Mouse (Mus musculus) heart, postnatal 0 days (tissue): Measurements from ENCODE around the gene Rabgap1l. TPM values are rescaled to one million over a fixed set of nuclear protein-coding genes. Genes with fewer than 3 reads are reported as not detected.

ENCODE experiments used
- ATAC-seq: fragments of 200-750 bp; cut with Nextera tagmentation; 2 replicates; pipeline ENCODE4 v1.8.0; 2017; ENCODE audit warnings: low read depth, moderate number of reproducible peaks, moderate library complexity; ENCODE audit not compliant: insufficient read depth
- DNase-seq: peaks from one replicate; pipeline ENCODE4 v3.0.0-alpha.2; 2016; ENCODE audit warnings: low spot score
- H3K27ac ChIP-seq: fragments of 300-500 bp; sonication (generic); 2 replicates; pipeline ENCODE4 v1.5.1; 2014; ENCODE audit warnings: low read depth, mild to moderate bottlenecking
- H3K27me3 ChIP-seq: fragments of 300-500 bp; sonication (generic); 2 replicates; pipeline ENCODE4 v1.6.1; 2014; ENCODE audit warnings: low read length, mixed read lengths; ENCODE audit not compliant: control insufficient read depth, insufficient read depth
- H3K36me3 ChIP-seq: fragments of 300-500 bp; sonication (generic); replicated peaks from 2 replicates; pipeline ENCODE4 v1.6.1; 2014; ENCODE audit warnings: low read length, mixed read lengths; ENCODE audit not compliant: control insufficient read depth, insufficient read depth
- H3K4me1 ChIP-seq: fragments of 300-500 bp; sonication (generic); 2 replicates; pipeline ENCODE4 v1.6.1; 2014; ENCODE audit warnings: antibody characterized with exemption; ENCODE audit not compliant: control insufficient read depth, insufficient read depth
- H3K4me2 ChIP-seq: fragments of 300-500 bp; sonication (generic); 2 replicates; pipeline ENCODE4 v1.6.1; 2014; ENCODE audit warnings: low read depth, mild to moderate bottlenecking, low read length, moderate library complexity
- H3K4me3 ChIP-seq: fragments of 300-500 bp; sonication (generic); 2 replicates; pipeline ENCODE4 v1.5.1; 2014; ENCODE audit warnings: low read depth, low read length
- H3K9ac ChIP-seq: fragments of 300-500 bp; sonication (generic); replicated peaks from 2 replicates; pipeline ENCODE4 v1.6.1; 2014; ENCODE audit warnings: low read depth, low read length, mixed read lengths
- H3K9me3 ChIP-seq: fragments of 300-500 bp; sonication (generic); replicated peaks from 2 replicates; pipeline ENCODE4 v1.6.1; 2016; ENCODE audit warnings: low read length; ENCODE audit not compliant: control insufficient read depth
- CTCF ChIP-seq: IDR thresholded peaks from 2 replicates; pipeline ENCODE4 v1.5.1; 2016; ENCODE audit warnings: antibody characterized with exemption, control low read depth, low read depth
- EP300 ChIP-seq: IDR thresholded peaks from 2 replicates; pipeline ENCODE4 v1.6.1; 2016; ENCODE audit warnings: antibody characterized with exemption, low read depth
- WGBS: fragments of 180-500 bp; shearing (Covaris S2); extraction: QIAGEN DNeasy Blood & Tissue Kit; methylation state at CpG from one replicate; pipeline ENCODE4 v1.1.7; 2014; 5-methylcytosine and 5-hydroxymethylcytosine counted together
- polyA plus RNA-seq: library from polyadenylated mRNA; unstranded; fragments of >200 nt; fragmentation: Nextera tagmentation; extraction: Ambion mirVana; gene quantifications from 2 replicates; pipeline ENCODE4 v1.2.1, GENCODE M21; 2015
- total RNA-seq: library from RNA; depleted of rRNA; stranded (reverse); fragments of >200 nt; gene quantifications from 2 replicates; pipeline ENCODE4 v1.2.3, GENCODE M21; 2014; ENCODE audit warnings: low replicate concordance

Rabgap1l gene
- total and polyA plus RNA-seq, 2 experiments from 2014 or later = 71.4 to 123 TPM

- no peak overlapping the region for H3K4me3 ChIP-seq
Observed at GRCm38 (mm10) chr1:160353732-160354455, 439.1 kb downstream of the Rabgap1l start.

GRCm38 (mm10) chr1:160352309-160352708 is 440.7 kb downstream of the Rabgap1l start:
- H3K4me3 ChIP-seq = peak overlapping the region; percentile 46

More at GRCm38 (mm10) chr1:160353732-160354455, 439.1 kb downstream of the Rabgap1l start:
- 0 out of 2 replicates have a peak, but pooled peaks cover 5% of the 10 kb centered on the region for H3K4me1 ChIP-seq
- no peak overlapping the region for H3K4me2 ChIP-seq
- no peaks in the 10 kb centered on the region for H3K27me3 ChIP-seq
- no peak overlapping the region for H3K27ac ChIP-seq
- no peaks in the 10 kb centered on the region for H3K9me3 ChIP-seq
- WGBS = 81% methylated on average over 6 of the region's 6 CpGs
- H3K9ac ChIP-seq = no peak overlapping the region
- ATAC-seq (no peak), DNase-seq (no peak)
- TF ChIP-seq CTCF (no peak), EP300 (no peak)
- no peaks in the 10 kb centered on the region for H3K36me3 ChIP-seq

GRCm38 (mm10) chr1:160351880-160352234 is 441.2 kb downstream of the Rabgap1l start:
- H3K27me3 ChIP-seq = no peaks in the 10 kb centered on the region
- WGBS = 2% methylated on average over 10 of the region's 10 CpGs
- peak overlapping the region; percentile 62 for H3K27ac ChIP-seq
- ATAC-seq = peak; percentile 74
- H3K4me2 ChIP-seq = peak overlapping the region; percentile 70
- peak; percentile 77 for DNase-seq
- H3K9ac ChIP-seq = peak overlapping the region; percentile 48
- H3K4me3 ChIP-seq = peak overlapping the region; percentile 46
- H3K4me1 ChIP-seq = 0 out of 2 replicates have a peak, but pooled peaks cover 5% of the 10 kb centered on the region
- TF ChIP-seq CTCF (no peak; the same call in 1 of the 2 replicates), EP300 (no peak)
- no peaks in the 10 kb centered on the region for H3K9me3 ChIP-seq
- H3K36me3 ChIP-seq = no peaks in the 10 kb centered on the region

More at GRCm38 (mm10) chr1:160352309-160352708, 440.7 kb downstream of the Rabgap1l start:
- Histone ChIP-seq H3K9me3 (no peaks in the 10 kb centered on the region), H3K9ac (peak overlapping the region; percentile 48; the same call in 1 of the 2 replicates), H3K4me2 (peak overlapping the region; percentile 70), H3K36me3 (no peaks in the 10 kb centered on the region), H3K27me3 (no peaks in the 10 kb centered on the region), H3K27ac (peak overlapping the region; percentile 62; the same call in 1 of the 2 replicates), H3K4me1 (0 out of 2 replicates have a peak, but pooled peaks cover 5% of the 10 kb centered on the region)
- DNase-seq (no peak), ATAC-seq (no peak)
- WGBS = 35% methylated on average over 4 of the region's 4 CpGs
- TF ChIP-seq EP300 = no peak
- no peak for TF ChIP-seq CTCF

GRCm38 (mm10) chr1:160351146-160351879 is 441.7 kb downstream of the Rabgap1l start:
- DNase-seq = no peak
- Histone ChIP-seq H3K27me3 (no peaks in the 10 kb centered on the region), H3K4me2 (peak overlapping the region; percentile 70), H3K9me3 (no peaks in the 10 kb centered on the region), H3K27ac (peak overlapping the region; percentile 62; the same call in 1 of the 2 replicates), H3K4me1 (0 out of 2 replicates have a peak, but pooled peaks cover 5% of the 10 kb centered on the region), H3K4me3 (peak overlapping the region; percentile 46), H3K36me3 (no peaks in the 10 kb centered on the region), H3K9ac (peak overlapping the region; percentile 48)
- peak; percentile 47 for ATAC-seq
- TF ChIP-seq CTCF (no peak), EP300 (no peak)
- 25% methylated on average over 12 of the region's 13 CpGs for WGBS

DNA sequence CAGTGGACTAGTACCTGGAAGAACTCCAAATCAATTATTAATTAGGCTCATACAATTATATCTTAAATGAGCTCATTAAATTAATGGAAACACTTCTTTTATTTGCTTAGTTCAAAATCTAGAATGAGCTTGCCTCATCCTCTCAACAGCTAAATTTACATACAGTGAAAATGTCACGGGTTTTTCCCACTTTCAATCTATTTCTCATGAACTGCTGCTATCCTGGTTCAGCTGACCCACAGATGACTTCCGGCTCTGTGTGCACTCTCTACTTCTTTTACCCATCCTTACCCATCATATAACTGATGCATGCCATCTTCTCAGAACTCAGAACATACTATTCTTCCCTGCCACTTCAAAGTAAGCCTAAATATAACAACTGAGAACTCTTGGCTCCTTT is 452.4 kb downstream of the Rabgap1l start:
- no peak for ATAC-seq
- Histone ChIP-seq H3K4me3 (no peak overlapping the region), H3K36me3 (no peaks in the 10 kb centered on the region), H3K27me3 (no peaks in the 10 kb centered on the region), H3K27ac (no peak overlapping the region), H3K9me3 (no peaks in the 10 kb centered on the region), H3K9ac (no peak overlapping the region; the same call in 1 of the 2 replicates), H3K4me2 (no peak overlapping the region), H3K4me1 (no peaks in the 10 kb centered on the region)
- no peak for DNase-seq
- no peak for TF ChIP-seq EP300
- no peak for TF ChIP-seq CTCF
- WGBS = 70% methylated on average over 2 of the region's 2 CpGs
